Mouse (Mus musculus) olfactory bulb, adult 2 months (tissue): ENCODE results near the gene Rcan1.

Source experiments
- CTCF ChIP-seq: fragments of 200-500 bp; IDR thresholded peaks from 2 replicates; pipeline ENCODE4 v1.5.1; 2012; ENCODE audit warnings: low read depth, mild to moderate bottlenecking, low read length, moderate library complexity; ENCODE audit not compliant: insufficient read depth
- POLR2A ChIP-seq: fragments of 200-500 bp; IDR thresholded peaks from 2 replicates; pipeline ENCODE4 v1.6.1; 2012; ENCODE audit warnings: mild to moderate bottlenecking, low read depth, low read length, moderate library complexity; ENCODE audit not compliant: insufficient read depth

DNA sequence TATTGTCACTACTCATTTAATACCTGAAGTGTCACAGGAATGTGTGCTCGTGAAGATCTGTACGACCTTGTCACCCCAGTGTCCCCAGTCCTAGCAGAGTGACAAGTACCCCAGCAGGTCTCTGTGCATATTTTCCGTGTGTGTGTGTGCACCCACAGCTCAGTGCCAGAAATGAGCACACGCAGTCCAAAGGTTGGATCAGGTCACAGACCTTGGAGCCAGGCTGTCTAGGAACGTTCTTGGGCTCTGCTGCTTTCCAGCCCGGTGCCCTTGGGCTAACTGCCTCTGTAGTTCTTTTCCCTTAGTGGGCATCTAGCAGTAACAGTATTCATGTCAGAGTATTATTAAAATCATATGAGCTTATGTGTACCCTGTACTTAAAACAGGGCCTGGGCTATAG, 16.4 kb upstream of the Rcan1 start:
- no peak for TF ChIP-seq CTCF
- no peak for TF ChIP-seq POLR2A
